Mouse (Mus musculus): ENCODE results near the gene Gm21818.
"Not testable (repeated sequence)": the region's sequence is repeated elsewhere in the genome, so short reads cannot be mapped to it uniquely, and the experiment has no call there.

Gm21818 gene

GRCm38 (mm10) chr13:120172133-120172532 is at the start of gene Gm21818:
Gene Gm21818 (plus strand): TSS chr13:120172433.
- not testable (repeated sequence) for DNase-seq

- not testable (repeated sequence) for DNase-seq
Measured at GRCm38 (mm10) chr13:120139946-120140345, 32.3 kb upstream of the Gm21818 start, which contains the start of gene Gm20767. Gene Gm20767 (plus strand): TSS chr13:120140246.

GRCm38 (mm10) chr13:120142348-120142747 is 29.9 kb upstream of the Gm21818 start:
- not testable (repeated sequence) for DNase-seq

GRCm38 (mm10) chr13:120149660-120150407 is 22.4 kb upstream of the Gm21818 start:
- DNase-seq, result not testable (repeated sequence)

- DNase-seq, result not testable (repeated sequence)
Measured at GRCm38 (mm10) chr13:120150589-120150988, 21.6 kb upstream of the Gm21818 start.

GRCm38 (mm10) chr13:120168301-120168700 is 3.9 kb upstream of the Gm21818 start:
- DNase-seq, result peak in 1 of 2 experiments; percentile 39

- DNase-seq, result not testable (repeated sequence)
Measured at GRCm38 (mm10) chr13:120196189-120196821, 24.1 kb downstream of the Gm21818 start.

- not testable (repeated sequence) for DNase-seq
Measured at GRCm38 (mm10) chr13:120215847-120216246, 43.6 kb downstream of the Gm21818 start, which contains the start of gene Gm21762. Gene Gm21762 (minus strand): TSS chr13:120215947.

GRCm38 (mm10) chr13:120220922-120221321 is 48.7 kb downstream of the Gm21818 start:
- not testable (repeated sequence) for DNase-seq

- not testable (repeated sequence) for DNase-seq
Measured at GRCm38 (mm10) chr13:120223012-120223659, 50.9 kb downstream of the Gm21818 start.
